Mouse (Mus musculus) common myeloid progenitor, adult 5-6 weeks (primary cell): ENCODE measurements around the gene Kcng4. TPM values are rescaled to one million over a fixed set of nuclear protein-coding genes. Genes with fewer than 3 reads are reported as not detected.

Experiments
- ATAC-seq: replicated peaks from 2 replicates; pipeline ENCODE4 v1.8.0; 2016; ENCODE audit warnings: low read depth, mild to moderate bottlenecking, moderate TSS enrichment, inconsistent platforms; ENCODE audit not compliant: poor library complexity, severe bottlenecking
- total RNA-seq: library from RNA; stranded (forward); fragments of 200-1000, 187-1606 nt; gene quantifications from 2 replicates; pipeline ENCODE4 v1.2.3, GENCODE M21; 2017

Kcng4 gene
- total RNA-seq, 1 experiment from 2014 or later = not detected

DNA sequence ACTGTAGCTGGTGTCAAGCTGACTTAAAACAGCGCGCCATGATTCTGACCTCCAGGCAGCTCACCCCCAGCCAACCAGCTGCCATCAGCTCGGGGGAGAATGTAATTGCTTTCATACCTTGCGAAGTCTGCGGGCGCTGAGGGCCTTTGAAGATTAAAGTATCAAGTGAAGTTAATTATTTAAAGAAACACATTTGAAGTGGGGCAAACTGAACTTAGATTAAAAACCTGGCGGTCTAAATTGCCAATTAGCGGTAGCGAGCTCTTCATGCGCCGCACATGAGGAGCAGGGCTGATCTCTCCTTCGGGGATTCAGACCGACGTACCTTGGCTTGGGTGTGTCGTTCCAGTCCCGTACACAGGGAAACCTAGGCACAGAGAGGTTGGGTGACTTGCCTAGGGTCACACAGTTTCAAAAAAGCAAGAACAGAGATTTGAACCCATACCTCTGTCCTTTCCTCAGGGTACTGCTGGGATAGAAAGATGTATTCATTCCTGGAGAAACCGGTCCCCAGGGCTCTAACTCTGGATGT, 9.0 kb upstream of the Kcng4 start:
- no peak for ATAC-seq

DNA sequence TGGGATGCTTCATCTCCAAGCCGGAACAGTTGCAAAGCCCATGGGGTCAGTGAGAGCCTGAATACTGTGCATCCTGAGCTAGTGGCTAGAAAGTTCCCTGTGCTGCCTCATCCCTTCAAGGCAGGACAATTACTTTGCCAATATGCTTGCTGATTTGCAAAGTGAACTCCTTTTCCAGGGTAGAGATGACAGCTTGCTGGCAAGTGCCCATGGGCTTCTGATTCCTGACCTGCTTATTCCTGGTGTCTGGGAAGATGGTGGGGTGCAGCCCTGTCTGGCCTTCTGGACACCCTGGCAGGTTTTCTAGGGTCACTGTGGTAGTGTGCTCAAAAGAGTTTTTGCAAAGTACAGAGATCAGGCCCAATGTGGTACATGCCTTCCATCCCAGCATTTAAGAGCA, 7.5 kb upstream of the Kcng4 start:
- ATAC-seq = no peak

DNA sequence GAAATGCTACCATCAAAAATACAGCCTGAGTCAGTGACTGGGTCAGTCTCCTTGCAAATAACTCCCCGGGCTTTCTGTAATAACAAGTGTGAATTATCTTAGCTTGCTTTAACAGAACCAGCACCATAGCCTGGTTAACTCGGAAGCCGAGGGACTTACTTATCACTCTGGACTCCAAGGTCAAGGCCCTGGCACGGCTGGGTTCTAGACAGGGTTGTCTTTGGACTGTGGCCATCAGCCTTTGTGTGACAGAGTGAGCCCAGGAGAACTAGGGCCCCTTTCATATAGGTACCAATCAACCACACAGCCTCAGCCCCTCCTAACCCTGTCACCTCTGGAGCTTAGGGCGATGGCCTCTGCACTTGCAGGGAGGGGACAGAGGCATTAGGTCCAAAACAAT, 5.6 kb upstream of the Kcng4 start:
- ATAC-seq = no peak

DNA sequence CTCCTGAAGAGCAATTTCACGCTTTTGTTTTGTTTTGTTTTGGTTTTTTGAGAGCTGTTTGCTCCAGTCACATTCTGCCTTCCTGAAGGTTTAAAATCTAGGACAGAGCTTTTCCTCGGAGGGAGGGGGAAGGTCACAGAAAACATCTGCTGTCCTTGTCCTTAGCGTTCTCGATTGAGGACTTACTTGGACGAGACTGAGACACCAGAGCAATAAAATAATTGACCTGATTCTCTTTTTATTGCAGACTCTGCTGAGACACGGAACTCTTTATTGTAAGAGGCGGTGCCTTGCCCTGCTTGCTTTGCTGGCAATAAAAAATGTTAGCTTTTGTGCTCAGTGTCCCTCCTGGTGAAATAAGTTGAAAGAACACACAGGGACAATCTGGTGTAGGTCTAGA, 4.3 kb upstream of the Kcng4 start:
- ATAC-seq = no peak

DNA sequence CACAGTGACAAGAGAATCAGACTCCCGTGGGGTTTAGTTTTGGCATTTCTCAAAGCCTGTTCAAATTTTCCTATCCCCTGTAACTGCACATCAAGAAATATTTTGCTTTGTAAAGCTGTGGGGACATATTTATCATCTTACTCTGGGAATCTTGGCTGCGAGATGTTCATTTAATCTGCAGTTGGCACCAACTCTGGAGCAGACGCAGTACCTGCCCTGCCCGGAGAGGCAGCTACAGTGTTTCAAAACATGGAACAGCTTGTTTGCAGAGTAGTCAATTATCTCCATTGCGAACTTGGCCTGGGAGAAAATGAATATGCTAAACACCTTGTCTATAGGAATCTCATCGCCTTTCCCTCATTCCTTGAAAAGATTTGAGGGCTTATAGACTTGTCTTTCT, 2.8 kb upstream of the Kcng4 start:
- ATAC-seq = no peak

DNA sequence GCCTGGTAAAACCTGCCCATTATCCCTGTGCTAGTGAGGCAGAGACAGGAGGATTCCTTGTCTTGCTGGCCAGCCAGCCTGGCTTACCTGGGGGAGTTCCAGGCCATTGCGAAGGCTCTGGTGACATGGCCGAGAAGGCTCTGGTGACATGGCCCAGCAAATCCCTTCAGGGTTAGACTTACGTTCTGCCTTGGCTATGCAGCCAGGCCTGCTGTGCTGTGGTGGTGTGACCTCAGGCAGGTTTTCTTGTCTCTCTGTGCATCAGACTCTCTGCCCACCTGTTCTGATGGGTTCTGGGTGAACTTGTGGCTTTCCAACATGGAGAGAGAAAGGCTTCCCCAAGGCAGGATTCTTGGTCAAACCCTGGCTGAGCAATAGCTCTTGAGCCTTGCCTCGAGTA, 1.9 kb upstream of the Kcng4 start:
- ATAC-seq = no peak

DNA sequence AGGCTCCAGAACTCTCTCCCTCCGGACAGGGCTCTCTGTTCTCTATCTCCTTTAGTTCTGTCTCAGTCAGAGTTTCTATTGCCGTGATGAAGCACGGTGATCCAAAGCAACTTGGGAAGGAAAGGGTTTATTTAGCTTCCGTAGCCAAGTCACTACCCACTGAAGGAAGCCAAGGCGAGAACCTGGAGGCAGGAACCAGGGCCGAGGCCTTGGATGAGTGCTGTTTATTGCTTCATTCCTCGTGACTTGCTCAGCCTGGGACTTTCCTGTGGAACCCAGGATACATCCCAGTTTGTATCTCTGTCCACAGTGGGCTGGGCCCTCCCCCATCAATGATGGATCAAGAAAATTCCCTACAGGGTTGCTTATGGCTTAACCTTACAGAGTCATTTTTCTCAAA, 1.3 kb upstream of the Kcng4 start:
- ATAC-seq = no peak

DNA sequence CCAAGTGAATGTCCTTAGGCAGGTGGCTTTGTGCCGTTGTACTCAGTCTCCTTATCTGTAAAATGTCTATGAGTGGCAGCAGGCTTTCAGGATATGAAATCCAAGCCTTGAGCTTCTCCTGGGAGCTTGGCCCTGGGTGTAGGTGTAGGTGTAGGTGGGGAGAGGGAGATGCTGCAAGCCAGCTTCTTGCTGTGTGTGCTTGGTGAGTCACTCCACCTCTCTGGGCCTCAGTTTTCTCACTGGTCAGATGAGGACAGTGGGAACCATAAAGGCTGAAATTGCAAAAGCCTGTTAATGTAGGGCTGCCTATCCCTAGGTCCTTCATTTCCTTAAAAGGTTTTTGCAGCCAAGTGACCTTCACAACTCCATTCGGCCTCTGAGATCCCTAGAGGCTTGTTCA, 478 bp upstream of the Kcng4 start:
- no peak for ATAC-seq

DNA sequence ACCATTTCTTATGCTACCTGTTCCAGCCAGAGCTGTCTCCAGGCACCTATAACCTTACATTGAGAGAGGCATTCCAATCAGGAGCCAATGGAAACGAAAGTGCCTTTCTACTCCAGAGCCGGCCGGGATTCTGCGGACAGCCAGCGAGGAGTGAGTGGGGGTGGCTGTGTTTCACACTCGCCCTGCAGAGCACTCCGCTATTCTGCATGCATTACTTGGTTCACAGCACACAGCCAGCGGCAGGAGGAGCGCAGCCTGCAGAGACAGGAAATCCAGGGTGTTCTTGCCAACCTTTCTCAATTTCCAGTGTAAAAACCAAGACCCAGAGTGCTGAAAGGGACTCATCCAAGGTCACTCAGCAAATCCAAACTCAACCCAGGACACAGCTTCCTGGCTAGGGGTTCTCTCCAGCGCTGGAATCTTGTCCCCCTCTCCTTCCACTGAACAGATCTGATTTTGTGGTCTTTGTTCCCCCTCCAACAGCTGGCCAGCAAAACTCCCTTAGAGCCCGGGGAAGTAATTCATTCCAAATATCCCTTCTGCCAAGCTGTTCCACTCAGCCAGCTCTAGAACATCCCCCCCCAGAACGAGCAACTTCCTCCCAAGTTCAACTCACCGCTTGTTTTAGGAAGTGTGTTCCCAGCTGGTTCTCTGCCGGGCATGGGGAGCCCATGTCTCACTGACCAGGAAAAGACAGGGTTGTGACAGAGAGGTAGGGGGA, 704 bp downstream of the Kcng4 start:
- no peak for ATAC-seq

DNA sequence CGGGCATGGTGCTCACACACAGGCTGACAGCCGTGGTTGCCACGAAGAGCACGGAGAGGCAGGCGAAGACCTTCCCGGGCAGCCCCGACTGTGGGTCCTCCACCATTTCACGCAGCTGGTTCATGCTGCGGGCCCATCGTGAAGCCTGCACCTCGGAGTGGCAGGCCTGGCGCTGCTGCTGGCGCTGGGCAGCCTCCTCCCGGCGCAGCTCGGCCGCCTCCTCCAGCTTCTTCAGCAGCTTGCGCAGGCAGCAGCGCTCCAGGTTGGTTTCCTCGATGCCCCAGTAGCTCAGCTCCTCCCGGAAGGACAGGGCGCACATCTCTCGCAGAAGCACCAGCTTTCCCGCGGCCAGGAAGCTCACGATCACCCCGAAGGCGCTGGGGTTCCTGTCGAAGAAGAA, 2.6 kb downstream of the Kcng4 start:
- ATAC-seq = no peak

DNA sequence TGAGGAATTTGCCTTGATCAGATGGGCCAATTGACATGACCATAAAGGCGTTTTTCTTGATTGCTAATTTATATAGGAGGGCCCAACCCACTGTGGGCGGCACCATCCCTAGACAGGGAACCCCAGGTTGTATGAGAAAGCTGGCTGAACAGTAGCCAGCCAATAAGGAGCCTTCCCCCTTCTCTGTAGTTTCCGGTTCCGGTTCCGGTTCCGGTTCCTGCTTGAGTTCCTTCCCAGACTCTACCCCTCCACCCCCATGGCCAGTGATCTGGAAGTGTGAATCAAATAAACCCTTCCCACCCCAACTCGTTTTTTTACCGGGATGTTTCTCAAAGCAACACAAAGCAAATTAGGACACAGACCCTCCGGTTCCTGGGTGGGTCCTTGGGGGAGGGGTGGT, 3.2 kb downstream of the Kcng4 start:
- no peak for ATAC-seq

DNA sequence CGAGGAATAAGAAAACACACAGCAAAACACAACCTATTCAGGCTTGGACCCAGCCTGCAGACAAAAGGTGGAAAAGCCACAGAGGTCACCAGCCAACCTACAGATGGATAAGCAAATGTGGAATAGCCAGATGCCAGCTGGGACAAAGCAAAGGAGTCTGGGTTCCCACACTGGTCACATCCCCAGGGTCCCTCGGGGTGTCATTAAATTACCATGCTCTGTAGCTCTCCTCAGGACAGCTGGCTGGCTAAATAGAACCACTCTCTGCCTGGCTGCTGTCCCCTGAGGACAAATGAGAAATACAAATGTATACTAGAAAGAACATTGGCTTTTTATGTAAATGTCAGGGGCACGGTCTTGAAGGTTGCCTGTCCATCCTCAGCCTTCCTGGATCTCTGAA, 4.6 kb downstream of the Kcng4 start:
- ATAC-seq = no peak

DNA sequence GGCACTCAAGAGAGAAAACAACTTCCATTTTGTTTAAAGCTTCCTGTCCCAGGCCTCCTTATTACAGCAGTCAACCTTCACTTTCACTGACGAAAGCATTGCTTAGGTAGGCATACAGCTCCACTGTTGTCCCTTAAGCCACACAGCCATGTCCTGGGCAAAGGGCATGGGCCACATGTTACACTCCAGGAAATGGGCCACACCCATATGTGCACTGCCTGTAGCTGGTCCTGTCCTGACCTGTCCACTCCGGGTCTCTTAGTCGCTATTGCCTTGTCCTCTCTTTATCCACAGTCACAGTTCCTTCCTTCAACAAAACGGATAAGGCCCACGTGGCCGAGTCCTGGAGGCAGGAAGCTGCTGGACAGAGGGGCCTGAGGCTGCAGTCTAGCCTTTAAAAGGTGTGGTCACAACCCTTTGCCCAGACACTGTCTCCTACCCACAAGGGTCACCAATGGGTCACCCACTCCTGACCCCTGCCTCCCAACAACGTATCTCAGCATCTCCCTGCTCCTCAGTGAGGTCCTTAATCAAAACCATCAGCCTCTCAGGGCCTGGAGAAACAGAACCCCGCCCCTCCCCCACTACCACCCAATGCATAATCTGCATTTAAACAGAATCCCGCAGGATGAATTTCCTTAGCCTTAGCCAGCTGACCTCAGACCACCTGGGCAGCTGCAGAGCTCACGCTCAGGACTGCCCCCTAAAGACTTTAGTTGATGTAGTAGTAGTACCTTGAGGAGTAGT, 7.7 kb downstream of the Kcng4 start:
- no peak for ATAC-seq

DNA sequence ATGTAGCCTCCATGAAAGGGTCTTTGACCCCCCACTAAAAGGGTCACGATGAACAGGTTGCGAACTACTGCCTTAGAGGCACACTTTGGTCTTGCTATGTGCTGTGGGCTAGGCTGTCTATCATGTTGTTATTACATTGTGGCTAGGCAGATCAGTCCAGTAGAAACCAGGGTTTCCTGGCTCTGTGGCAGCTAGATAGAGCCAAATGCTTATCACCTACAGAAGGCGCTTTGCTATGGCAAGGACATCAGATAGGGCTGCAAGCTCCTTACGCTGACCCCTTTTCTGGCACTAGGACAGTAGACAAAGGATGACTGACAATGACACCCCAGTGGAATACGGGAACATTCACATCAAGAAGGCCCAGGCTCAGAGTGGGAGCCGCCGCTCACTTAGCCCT, 8.3 kb downstream of the Kcng4 start:
- ATAC-seq = peak; percentile 69

DNA sequence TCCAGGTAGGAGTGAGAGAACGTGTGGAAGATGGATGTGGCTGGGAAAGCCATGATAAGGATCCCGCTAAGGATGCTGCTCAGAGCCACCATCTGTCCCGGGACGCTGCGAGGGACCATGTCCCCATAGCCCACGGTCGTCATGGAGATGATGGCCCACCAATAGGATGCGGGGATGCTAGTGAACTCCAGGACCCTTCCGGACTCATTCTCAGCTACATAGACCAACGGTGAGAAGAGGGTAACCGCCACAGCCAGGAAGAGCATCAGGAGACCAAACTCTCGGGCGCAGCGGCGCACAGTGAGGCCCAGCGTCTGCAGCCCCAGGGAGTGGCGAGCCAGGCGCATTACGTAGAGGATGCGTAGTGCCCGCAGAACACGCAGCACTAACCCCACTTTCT, 9.7 kb downstream of the Kcng4 start:
- no peak for ATAC-seq

DNA sequence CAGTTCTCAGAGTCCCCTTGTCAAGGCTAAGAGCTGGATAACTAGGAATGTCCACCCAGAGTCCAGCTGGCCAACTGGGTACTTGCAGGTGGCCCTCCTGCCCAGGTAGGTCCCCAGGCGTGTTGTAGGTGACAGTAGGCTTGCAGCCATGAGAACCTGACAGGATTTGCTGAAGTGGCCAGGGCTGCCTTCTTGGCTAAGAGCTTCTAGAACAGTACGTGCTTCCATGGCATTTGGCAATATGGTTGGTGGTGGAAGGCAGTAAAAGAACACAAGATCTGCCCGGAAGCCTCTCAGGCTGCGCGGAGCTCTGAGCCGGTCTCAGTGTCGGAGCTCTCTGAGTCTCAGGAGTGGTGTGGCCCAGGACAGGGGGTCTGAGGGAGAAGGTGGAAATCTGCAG, 10.6 kb downstream of the Kcng4 start:
- no peak for ATAC-seq

DNA sequence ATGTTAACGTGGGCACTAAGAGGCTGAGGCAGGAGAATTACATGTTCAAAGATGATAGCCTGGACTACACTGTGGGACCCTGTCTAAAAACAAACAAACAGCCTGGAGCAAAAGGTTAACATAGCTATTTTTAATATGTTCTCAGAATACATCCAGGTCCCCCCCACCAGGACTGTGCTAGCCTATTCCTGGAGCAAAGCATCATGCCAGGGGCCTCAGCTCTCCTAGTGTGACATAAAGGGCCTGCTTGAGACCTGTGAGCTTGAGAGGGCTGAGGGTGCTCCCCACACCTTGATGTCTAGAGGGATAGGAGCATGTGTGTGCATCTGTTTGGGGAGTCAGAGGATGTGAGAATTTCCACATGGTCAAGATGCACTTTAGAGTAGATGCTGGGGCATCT, 11.7 kb downstream of the Kcng4 start:
- no peak for ATAC-seq

DNA sequence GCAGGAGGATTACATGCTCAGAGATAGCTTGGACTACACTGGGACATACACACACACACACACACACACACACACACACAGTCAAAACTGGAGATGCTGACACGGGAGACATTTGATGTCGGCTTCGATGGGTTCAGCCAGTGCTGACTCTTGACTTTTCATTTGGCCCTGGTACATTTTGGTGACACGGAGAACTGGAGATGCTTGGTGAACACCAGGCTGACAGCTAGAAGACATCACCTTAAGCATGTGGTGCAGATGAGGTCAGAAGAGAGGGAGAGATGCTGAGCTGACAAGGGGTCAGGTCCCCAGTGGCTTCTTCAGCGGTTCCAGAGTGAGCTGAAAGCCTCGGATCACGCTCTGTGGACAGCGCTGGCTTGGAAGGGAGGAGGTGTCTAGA, 12.4 kb downstream of the Kcng4 start:
- no peak for ATAC-seq

DNA sequence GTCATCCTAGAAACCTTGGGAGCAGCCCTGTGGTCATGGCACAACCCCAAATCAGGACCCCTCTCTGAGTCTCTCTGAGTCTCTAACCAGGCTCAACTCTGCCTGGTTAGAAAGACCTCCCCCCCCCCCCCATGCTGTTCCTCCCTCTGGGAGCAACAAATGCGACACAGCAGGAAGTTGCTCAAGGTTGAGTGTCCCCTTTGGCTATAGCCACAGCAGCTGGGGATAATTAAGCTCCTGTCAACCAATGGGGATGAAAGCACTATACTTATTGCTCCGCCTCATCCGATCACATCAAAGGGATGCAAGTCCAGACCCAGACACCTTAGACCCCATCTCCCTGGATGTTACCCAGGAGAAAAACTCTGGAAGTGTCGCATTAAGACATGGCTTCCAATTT, 12.9 kb downstream of the Kcng4 start:
- ATAC-seq = no peak

DNA sequence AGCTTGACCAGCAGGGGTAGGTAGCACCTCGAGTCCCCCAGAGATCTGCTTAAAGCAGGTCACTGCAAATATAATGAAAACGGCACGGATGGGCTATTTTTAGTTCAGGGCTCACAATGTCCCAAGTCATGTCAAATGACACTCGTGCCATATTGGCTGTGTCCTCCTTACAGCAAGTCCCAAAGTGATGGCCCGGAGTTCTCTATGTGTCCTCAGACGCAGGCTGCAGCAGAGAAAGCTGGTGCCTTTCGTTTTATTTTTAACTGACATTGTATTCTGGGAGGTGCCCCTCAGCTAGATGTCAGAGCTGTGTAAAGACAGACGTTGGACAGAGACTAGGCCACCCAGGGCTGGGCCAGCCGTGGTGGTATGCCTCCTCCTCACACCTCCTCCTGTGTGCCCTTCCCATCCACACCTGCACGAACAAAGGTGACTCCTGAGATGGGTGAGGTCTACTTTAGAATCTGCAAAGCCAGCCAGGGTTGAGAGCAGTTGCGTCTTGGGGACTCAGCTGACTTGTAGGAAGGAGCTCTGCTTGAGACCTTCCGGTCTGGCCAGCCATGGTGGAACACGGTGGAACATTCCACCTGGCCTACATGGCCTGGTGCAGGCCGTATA, 14.5 kb downstream of the Kcng4 start:
- no peak for ATAC-seq

DNA sequence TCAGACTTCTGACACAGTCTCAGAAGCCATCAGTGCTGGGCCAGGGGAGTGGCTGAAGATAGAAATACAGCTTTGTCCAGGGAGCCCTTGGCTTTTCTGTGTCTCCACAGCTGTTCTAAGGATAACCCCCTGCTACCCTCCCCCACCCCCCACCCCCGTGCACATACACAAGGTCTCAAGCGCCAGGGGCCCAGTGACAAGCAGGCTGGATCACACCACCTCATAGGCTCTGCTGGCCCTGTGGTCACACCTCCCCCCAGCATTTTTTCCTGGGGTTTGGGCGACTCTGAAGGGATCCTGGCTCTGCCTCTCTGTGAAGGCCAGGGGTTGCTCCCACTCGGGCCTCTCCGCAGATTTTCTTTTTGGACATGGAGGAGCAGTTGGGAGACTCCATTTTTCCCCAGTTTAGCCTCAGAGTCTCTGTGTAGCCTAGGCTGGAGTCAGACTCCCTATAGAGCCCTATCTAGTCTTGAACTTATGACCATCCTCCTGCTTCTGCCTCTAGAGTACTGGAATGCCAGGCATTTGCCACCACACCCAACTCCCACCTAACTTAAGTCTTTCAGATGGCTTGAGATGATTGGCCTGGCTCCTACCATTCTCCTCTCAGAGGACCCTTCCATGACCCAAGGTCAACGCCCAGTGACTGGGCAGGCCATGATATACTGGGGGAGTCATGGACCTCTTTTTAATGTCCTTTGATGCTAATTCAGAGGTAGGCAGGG, 15.2 kb downstream of the Kcng4 start:
- ATAC-seq = no peak
